Mouse (Mus musculus) layer of hippocampus, adult 18-20 months (tissue): ENCODE data around the gene Trdn. TPM values are rescaled to one million over a fixed set of nuclear protein-coding genes. Genes with fewer than 3 reads are reported as not detected.

Source experiments
- DNase-seq, 2 experiments: peaks; one replicate each; pipeline ENCODE4 v3.0.0; 2022; ENCODE audit warnings: low spot score in 2 of 2
- long read RNA-seq: library from polyadenylated mRNA; stranded (forward); transcript quantifications from one replicate; pipeline ENCODE4 v2.0.0, GENCODE M21; 2021
- total RNA-seq, 2 experiments: library from RNA; stranded (reverse); gene quantifications; 2 replicates each; pipeline ENCODE4 v1.2.3; 2021

The Trdn gene
- under 1 TPM; 0.47 to 0.51 TPM for total RNA-seq
- long read RNA-seq, partial matches to known transcripts, result 0 of 2 reads
- long read RNA-seq, other reads (novel, unspliced or antisense), result 2 of 2 reads

DNA sequence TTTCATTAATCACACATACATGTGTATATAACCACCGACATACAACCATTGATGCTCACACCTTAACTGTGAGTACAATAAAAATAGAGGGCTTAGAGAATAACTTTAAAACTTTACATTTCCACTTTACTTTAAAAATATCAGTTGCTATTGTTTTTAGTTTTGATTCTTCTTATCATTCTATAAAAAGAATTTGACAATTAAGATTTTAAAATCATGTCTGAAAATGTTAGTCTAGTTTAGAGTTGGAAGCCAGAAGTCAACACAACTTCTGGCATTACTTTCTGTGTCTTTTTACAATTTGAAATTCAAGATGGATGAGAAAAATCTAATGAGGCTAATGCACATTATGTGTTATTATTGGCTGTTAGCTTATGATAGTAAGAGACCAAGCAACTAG is at the start of gene Trdn:
Gene Trdn (plus strand): TSS at position 301 of the 400 bp plus-strand sequence.
- no peak for DNase-seq

DNA sequence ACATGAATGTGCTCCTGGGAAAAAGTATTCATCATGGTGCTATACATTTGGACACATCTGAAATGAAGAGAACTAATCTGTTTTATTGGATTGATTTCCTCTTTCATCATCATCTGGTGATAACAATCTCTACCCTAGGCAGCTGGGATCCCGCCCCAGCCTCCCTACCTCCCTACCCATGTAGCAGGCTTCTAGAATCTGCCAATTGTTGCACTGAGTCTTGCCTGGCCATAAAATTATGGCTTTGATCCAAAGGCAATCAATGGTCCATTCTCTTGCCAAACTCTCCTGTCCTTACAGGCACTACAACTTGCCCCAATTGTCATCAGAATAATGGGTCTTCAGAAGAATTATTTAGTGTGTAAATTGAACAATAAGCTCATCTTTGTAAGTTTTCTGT is 19.6 kb upstream of the Trdn start:
- DNase-seq, result no peak

DNA sequence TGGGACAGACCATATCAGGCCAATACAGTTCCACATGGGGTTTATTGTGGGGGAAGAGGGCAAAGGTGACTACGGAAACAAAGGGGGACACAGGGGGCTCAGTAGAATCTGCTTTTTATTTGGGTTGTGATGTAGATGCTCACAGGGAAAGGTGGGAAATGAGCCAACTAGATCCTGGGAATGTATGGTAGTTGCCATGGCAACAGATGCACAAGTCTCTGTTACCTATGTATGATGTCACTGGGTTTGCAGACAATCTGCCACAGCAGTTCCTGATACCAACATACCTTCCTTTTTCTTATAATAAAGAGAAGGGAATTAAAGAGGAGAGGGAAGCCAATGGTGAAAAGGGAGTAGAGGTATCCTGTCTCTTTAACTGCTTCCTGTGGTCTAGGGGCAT is 14.8 kb upstream of the Trdn start:
- no peak for DNase-seq

DNA sequence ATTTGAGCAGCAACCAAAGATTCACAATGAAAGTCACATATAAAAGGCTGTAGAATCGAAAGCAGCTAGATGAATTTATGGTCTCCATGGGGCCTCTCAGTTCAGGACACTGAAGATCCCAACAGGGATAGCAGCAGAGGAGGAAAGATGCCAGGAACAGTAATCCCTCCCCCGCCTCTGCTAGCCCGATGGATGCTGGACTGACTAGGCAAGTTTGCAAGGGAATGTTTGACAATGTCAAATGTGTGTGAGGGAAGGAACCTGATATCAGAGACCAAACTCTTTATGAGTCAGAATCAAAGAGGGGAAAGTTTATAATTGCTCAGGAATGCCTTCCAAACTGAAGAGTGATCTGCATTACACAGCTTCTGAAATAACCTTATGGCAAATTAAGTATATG is 7.2 kb upstream of the Trdn start:
- no peak for DNase-seq

DNA sequence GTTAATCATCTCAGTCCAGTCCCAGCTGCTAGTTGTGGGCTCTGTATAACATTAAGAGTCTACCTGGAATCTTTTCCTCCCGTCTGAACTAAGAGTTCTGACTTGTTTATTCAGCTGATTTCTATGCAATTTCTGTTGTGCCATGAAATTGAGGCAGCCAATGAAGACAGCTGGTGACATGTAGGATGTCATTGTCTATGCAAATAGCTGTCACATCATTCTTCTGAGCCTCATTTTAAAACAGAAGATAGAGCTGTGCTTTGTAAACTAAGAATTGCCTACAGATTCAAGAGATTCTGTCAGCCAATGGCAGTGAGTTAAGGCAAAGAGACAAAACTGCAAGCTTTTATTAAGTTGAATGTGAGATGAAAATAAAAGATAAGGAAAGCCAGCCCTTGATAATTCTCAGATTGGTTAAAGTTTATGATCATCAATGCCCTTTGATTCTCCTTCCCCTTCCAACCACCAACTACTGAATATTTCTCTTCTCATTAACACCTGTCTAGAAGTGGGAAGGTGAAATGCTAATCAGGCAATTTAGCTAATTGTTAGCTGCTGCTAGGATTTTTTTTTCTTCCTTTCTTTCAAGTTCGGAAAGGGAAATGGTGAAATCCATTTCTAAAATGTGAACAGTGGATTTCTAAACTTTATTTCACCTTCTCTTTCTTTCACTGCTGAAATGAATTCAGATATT is 1.9 kb downstream of the Trdn start:
- DNase-seq, result no peak

DNA sequence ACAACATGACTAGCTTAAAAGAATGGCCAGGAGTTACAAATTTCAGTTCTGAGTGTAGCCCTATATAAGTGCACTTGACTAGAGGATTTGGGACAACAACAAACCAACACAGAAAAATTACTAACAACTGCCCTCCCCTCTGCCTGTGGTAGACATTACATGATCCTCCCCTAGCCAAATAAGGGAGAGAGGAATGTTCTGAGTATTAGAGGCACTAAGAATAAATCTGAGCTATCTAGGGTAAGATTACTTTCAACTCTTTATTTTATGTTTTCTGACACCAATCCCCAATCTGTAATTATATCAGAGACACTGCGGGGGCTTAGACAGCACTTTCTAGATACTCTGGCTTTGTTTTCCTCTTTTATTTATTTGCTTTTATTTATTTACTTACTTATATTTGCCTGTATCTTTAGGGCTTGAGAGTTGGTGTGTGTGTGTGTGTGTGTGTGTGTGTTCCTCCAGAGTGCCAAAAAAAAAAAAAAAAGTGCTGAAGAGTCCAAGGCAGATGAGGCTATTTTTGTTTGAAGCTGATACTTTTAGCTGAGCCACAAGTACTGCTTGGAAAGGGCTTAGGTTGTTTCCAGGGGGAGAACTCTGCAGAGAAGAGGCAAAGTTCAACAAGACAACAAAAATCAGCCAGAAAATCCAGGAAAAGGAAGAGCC is 2.7 kb downstream of the Trdn start:
- DNase-seq, result no peak

DNA sequence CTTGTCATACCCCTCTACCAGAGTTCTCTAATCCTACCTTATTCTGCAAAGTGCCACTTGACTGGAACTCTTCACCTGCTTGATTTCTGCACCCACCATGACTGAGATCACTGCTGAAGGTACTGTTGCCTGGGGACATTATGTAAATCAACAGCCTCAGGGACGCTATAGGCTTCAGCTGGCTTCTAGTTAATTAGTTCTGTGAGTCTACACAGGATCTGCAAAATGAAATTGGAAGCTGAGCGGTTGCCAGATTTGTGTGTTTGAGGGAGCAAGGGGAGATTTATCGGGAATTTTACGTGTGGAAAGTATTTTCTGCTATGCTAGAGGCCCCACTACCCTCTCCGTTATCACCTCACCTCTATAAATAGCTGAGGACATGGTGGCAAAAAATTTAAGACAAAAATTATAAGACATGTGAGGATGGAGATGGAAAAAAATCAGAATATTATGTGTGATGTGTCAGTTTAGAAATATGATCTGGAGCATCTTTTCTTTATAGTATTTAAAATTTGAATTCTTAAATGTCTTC is 3.3 kb downstream of the Trdn start:
- DNase-seq, result no peak

DNA sequence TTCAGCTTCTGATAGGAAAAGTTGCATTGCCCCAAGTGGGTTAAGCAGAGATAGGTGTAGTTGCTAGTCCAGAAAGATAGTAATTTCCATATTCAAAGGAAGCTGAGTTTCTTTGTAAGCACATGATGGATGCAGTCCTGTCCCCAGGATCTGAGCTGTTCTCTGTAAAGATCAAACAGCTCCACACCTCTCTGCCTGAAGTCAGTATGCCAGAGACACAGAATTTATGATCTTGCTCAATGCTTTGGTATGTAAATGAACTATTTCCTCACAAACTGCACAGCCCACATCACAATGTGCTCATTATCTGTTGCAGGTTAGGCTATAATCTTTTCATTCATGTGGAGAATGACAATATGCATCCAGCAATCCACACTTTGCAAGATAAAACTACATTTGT is 8.0 kb downstream of the Trdn start:
- DNase-seq, result no peak

DNA sequence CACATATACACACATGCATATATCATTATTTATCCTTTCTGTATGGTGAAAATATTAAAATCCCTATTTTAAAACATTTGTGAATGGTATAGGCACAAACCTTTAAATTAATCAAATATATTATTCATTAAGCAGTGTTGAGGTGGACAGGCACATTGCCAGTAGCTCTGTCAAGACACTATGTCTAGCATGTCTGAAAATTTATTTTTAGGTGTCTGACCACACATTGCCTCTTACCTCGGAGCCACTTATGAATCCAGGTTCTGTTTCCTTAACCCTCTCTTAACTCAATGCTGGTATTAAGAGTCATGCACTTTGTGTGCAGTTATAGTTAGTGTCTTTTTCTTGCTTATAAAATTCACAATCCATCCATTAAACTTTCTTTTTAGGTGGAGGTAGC is 12.0 kb downstream of the Trdn start:
- DNase-seq, result no peak

DNA sequence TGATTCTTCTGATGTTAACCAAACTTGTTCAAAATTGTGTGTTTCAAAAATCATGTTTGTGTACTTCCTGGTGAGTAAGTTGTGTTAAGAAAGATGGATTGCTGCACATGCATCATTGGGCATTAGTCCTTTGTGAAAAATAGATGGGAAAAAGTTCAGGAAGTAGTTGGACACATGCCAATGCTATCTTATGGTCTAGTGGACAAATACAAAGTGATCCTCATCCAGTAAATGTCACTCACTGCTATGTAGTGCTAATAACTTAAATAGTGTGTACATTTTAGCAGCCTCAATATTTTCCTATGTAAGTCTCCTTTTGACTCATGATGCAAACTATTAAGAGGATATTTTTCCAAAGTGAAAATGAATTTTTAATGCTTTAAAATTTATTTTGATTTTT is 27.6 kb downstream of the Trdn start:
- no peak for DNase-seq

DNA sequence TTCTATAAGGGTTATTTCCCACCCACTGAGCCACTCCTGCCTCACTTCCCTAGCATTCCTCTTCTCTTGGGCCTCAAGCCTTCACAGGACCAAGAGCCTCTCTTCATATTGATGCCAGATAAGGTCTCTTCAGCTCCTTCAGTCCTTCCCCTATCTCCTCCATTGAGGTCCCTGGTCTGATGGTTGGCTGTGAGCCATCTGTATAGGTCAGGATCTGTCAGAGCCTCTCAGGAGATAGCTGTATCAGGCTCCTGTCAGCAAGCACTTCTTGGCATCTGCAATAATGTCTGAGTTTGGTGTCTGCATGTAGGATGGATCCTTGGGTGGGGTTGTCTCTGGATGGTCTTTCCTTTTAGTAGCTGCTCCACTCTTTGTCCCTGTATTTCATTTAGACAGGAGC is 42.7 kb downstream of the Trdn start:
- no peak for DNase-seq

DNA sequence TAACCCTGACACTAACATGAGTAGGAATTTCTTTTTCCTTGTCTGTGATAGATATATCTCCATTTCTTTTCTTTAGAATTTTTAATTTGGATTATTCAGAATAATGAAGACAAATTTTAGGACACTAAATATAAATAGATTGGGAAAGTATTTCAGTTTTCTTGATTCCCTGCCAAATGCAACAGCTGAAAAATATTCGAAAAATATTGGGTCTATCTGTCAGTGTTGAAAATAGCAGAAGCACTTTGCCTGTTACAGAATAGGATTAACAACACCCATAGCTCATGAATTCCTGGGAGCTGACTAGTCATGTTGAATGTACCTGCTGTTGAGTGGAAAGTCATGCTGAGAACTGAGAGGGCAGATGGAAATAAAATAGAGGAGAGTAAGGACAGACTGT is 64.6 kb downstream of the Trdn start:
- DNase-seq, result peak; percentile 9 to 57

DNA sequence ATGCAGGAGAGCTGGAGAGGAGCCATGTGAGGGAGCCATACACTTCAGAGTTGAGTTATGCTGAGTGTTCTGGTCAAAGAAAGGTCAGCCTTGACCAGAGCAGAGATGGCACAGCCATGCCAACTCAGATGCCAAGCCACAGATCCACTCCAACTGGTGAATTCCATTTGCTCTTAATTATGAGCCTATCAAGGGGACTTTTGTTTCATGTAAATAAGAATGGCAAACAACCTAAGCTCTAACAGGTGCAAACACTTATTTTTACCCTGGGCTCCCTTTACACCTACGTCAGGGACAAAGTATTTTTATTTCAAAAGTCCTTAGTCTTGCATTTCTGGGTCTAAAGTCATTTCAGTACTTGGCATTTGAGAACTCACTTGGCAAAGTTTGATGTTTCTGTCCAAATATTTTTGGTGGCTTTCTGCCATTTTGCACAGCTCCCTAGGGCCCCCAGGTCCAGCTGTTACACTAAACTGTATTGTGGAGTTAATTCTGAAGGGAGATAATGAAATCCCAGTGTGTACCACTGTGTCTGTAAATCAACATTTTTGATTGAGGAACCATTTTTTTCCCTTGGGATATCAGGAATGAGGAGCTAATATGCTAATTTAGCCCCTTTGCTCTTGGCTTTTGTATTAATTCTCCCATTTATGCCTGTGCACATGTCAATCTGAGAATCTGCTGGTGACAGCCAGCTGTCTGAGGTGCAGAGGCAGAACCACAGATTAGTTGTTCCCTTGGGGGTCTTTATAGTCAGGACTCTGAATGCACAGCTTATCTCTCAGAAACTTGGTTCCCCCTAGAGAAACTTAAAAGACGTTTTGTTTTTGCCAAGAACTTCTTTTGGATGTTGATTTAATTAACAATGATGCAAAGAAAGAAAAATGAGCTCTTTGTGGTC is 99.6 kb downstream of the Trdn start:
- no peak for DNase-seq

DNA sequence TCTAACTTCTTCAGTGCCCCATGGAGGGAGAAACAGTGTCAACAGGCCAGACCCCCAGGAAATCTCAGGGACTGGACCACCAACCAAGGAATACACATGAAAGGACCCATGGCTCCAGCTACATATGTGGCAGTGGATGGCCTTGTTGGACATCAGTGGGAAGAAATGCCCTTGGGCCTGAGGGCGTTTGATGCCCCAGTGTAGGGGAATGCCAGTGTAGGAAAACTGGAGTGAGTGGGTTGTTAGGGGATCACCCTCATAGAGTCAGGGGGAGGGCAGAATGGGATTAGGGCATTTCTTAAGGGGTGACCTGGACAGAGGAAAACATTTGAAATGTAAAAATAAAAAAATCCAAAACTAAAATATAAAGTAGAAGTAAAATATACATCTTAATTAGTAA is 108.7 kb downstream of the Trdn start:
- DNase-seq, result no peak

DNA sequence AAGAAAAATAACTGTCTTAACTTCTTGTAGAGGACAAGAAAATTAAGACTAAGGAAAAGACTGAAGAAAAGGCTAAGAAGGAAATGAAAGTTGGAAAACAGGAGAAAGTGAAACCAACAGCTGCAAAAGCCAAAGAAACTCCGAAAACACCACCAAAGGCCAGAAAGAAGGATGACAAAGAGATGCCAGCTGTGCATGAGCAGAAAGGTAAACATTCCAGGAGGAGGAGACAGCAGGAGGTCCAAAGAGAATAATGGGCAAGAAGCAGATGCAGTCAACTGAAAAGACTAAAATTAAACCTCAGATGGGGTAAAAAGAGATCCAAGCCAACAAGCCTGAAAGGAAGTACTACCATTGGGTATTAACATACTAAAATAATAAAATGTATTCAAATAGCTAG is 115.6 kb downstream of the Trdn start:
- no peak for DNase-seq

DNA sequence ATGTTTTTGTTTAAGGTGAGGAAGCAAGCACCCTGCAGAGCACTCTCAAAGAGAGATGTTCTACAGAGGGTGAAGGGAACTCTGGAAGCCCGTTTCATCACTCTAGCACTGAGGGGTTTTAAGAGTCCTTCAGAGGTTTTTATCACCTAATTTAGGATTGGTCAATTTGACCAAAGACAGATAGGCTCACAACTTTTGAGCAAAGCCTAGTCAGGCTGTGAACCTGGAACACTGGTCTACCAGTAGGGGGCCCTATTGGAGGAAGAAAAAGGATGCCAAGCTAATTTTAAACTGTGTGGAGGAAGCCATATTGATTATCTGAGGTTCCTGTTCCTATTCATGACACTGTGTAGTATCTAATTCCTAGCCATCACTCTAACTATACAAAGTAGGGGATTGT is 117.9 kb downstream of the Trdn start:
- DNase-seq, result no peak

DNA sequence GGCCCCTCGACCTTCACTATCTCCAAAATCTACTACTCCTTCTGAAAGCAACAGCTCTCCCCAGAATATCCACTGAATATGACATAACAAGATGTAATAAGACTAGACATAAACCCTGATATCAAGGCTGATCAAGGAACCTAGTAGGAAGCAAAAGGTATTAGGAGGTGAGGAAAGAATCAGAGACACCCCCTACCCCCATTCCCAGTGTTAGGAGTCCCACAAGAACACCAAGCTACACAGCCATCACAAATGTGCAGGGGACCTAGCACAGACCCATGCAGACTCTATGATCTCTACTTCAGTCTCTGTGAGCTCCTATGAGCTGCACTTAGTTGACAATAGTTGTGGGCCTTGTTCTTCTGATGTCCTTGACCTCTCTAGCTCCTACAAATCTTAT is 130.1 kb downstream of the Trdn start:
- DNase-seq, result no peak

DNA sequence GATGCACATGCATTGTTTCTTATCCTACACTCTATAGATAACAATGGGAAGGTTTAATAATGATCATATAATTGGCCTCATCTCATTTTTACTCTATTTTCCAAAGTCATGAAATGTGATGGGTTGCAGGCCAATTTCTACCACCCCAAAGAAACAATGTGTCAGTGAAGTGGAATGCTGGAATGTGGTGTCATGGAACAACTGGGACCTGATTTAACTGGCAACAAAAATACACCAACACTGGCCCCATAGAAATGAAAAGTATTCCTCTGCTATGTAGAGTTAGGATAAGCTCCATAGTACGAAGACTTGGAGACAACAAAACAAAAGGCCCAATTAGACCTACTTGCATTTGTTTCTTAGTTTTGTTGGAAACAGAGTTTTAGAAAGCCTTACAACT is 173.6 kb downstream of the Trdn start:
- DNase-seq, result no peak

DNA sequence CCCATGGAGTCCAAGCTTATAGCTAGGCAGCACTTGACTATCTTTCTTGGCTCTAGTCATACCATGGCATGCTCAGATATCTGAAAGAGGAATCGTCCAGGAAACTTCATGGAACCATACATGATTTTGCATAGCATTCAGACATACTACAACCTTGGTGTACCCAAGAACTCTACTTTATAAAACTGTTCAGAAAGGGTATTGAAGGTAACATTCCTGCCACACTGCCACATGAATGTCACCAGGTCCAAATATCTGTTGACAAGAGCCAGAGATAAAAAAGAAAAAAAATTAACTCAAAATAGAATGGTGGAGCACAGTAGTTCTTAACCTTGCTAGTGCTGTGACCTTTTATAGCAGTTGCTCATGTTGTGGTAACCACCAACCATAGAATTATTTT is 175.8 kb downstream of the Trdn start:
- DNase-seq, result no peak

DNA sequence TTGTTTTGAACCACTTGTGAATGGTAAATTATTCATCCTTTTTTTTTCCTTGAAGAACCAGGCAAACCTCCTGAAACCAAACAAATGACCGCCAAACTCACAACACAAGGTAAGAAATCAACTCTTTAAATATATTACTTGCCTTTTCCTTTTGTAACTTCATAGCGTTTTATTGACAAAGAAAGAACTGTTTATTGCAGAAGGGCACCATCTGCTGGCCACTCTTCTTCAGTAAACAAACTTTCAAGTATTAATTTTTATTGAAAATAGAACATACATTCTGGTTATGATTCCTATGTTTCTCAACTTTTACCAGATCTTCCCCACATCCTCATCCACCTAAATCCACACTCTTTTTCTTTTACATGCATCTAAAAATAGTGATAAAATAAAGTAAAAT is 224.6 kb downstream of the Trdn start:
- peak; percentile 6 to 71 for DNase-seq

DNA sequence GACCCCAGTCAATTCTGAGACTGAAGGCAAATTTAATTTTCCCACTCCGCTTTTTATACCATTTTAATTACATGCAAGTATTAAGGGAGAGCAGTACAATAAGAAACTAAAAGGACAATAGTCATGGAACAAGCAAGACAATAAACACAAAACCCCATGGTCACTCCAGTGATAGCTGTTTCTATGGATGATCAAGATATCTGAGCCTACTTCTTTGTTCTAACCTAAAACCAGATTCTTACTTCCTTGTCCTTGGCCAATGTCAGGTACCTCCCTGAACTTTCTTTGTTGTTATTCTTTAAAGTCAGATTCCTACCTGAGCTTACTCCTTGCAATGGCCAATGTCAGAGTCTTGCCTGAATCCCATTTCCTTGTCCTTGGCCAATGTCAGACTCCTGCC is 272.7 kb downstream of the Trdn start:
- DNase-seq, result no peak

DNA sequence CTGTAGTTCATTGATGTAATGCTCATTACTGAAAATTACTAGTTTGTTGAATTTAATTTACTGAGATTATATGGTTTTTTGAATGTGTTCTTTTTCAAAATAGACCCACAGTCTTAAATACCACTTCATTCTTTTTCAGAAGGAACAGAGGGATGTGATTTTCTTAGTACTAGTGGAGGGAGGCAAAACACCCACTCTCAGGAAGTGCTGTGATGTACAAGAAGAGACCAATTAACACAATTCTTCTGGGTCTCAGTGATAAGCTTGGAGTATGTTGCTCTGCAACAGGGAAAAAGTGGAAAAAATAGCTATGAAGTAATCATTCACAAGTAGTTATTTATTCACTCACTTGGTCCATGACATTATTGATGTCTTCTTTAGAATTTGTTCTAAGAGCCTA is 286.2 kb downstream of the Trdn start:
- no peak for DNase-seq
